Mouse (Mus musculus) lung, postnatal 25 days (tissue): Measurements from ENCODE around the gene Sh3bgrl3.

Experiments used
- DNase-seq: peaks from one replicate; pipeline ENCODE4 v3.0.0; 2022; ENCODE audit warnings: low spot score

Sh3bgrl3 gene

GRCm38 (mm10) chr4:134110653-134111052 is 17.9 kb downstream of the Sh3bgrl3 start:
- DNase-seq, result no peak

GRCm38 (mm10) chr4:134108196-134108595 is 20.4 kb downstream of the Sh3bgrl3 start:
- no peak for DNase-seq

- no peak for DNase-seq
Measured at GRCm38 (mm10) chr4:134107730-134108129, 20.9 kb downstream of the Sh3bgrl3 start.

- no peak for DNase-seq
Measured at GRCm38 (mm10) chr4:134106105-134106504, 22.5 kb downstream of the Sh3bgrl3 start.

GRCm38 (mm10) chr4:134102742-134103119 is 25.9 kb downstream of the Sh3bgrl3 start:
- DNase-seq, result no peak

GRCm38 (mm10) chr4:134101979-134102741 is 26.4 kb downstream of the Sh3bgrl3 start, which contains the start of gene Ubxn11:
Gene Ubxn11 (plus strand): TSS chr4:134102570.
- peak; percentile 92 for DNase-seq

GRCm38 (mm10) chr4:134100245-134100644 is 28.3 kb downstream of the Sh3bgrl3 start:
- no peak for DNase-seq

- peak; percentile 79 for DNase-seq
Measured at GRCm38 (mm10) chr4:134098628-134099027, 30.0 kb downstream of the Sh3bgrl3 start.

GRCm38 (mm10) chr4:134097015-134097608 is 31.5 kb downstream of the Sh3bgrl3 start:
- peak; percentile 57 for DNase-seq

GRCm38 (mm10) chr4:134096120-134096519 is 32.5 kb downstream of the Sh3bgrl3 start:
- no peak for DNase-seq

GRCm38 (mm10) chr4:134094923-134095547 is 33.6 kb downstream of the Sh3bgrl3 start, which contains the start of gene Cd52:
Gene Cd52 (minus strand): TSS chr4:134095082.
- peak; percentile 77 for DNase-seq

GRCm38 (mm10) chr4:134094004-134094564 is 34.5 kb downstream of the Sh3bgrl3 start:
- no peak for DNase-seq

- DNase-seq, result peak; percentile 66
Measured at GRCm38 (mm10) chr4:134092382-134093288, 36.0 kb downstream of the Sh3bgrl3 start.

- no peak for DNase-seq
Measured at GRCm38 (mm10) chr4:134091225-134091529, 37.4 kb downstream of the Sh3bgrl3 start.

- DNase-seq, result no peak
Measured at GRCm38 (mm10) chr4:134090521-134091224, 37.9 kb downstream of the Sh3bgrl3 start.

- DNase-seq, result no peak
Measured at GRCm38 (mm10) chr4:134089029-134089428, 39.6 kb downstream of the Sh3bgrl3 start.

- peak; percentile 42 for DNase-seq
Measured at GRCm38 (mm10) chr4:134087412-134087811, 41.2 kb downstream of the Sh3bgrl3 start.

- DNase-seq, result no peak
Measured at GRCm38 (mm10) chr4:134084999-134085398, 43.6 kb downstream of the Sh3bgrl3 start.

GRCm38 (mm10) chr4:134082460-134082859 is 46.1 kb downstream of the Sh3bgrl3 start:
- DNase-seq, result no peak

- DNase-seq, result peak; percentile 89
Measured at GRCm38 (mm10) chr4:134081730-134082386, 46.7 kb downstream of the Sh3bgrl3 start.

GRCm38 (mm10) chr4:134080674-134081073 is 47.9 kb downstream of the Sh3bgrl3 start:
- DNase-seq, result no peak
